Mouse (Mus musculus) intestine, embryonic 14.5 days (tissue): ENCODE results near the gene AU015836. TPM values are rescaled to one million over a fixed set of nuclear protein-coding genes. Genes with fewer than 3 reads are reported as not detected.

Experiments used
- polyA plus RNA-seq: library from polyadenylated mRNA; unstranded; fragments of >200 nt; fragmentation: Nextera tagmentation; extraction: Ambion mirVana; gene quantifications from 2 replicates; pipeline ENCODE4 v1.2.1, GENCODE M21; 2014

Gene AU015836
- polyA plus RNA-seq, 1 experiment from 2014 or later = 0.14 TPM

Other genes starting within 250 kb of the AU015836 start
- 56.7 and 56.8 TPM in 2 replicates for gene Pdk3, start 136.5 kb upstream of the AU015836 start, polyA plus RNA-seq
- 30.0 and 32.8 TPM in 2 replicates for gene Zfx, start 155.0 kb downstream of the AU015836 start, polyA plus RNA-seq
- gene Eif2s3x, start 244.2 kb downstream of the AU015836 start, polyA plus RNA-seq = 75.5 and 123 TPM in 2 replicates